Mouse (Mus musculus) frontal cortex, adult (tissue): ENCODE measurements around the gene Supt6.
A peak's percentile ranks its signal among the peaks of the same experiment; 100 is the strongest.
"Not testable (repeated sequence)": the region's sequence is repeated elsewhere in the genome, so short reads cannot be mapped to it uniquely, and the experiment has no call there.

Experiments
- ATAC-seq: cut with Nextera tagmentation; 2 replicates; pipeline ENCODE4 v1.9.2; 2017; ENCODE audit warnings: mild to moderate bottlenecking, moderate library complexity, mixed read lengths; ENCODE audit not compliant: low TSS enrichment

Supt6 gene

GRCm38 (mm10) chr11:78245627-78246317 is at the start of gene Supt6, which contains the start of gene Sdf2:
Gene Supt6, minus strand, starts transcription at chr11:78245987.
Gene Sdf2, plus strand, starts transcription at chr11:78245746.
- peak; percentile 98 for ATAC-seq

GRCm38 (mm10) chr11:78294585-78294984 is 48.8 kb upstream of the Supt6 start:
- ATAC-seq, result no peak

GRCm38 (mm10) chr11:78290654-78291053 is 44.9 kb upstream of the Supt6 start, which contains the start of gene BC030499:
Gene BC030499, plus strand, starts transcription at chr11:78290841.
- peak; percentile 90 for ATAC-seq

- ATAC-seq, result no peak
Observed at GRCm38 (mm10) chr11:78289146-78289763, 43.5 kb upstream of the Supt6 start.

- no peak for ATAC-seq
Observed at GRCm38 (mm10) chr11:78279586-78279985, 33.8 kb upstream of the Supt6 start.

- no peak for ATAC-seq
Observed at GRCm38 (mm10) chr11:78278853-78279252, 33.1 kb upstream of the Supt6 start.

GRCm38 (mm10) chr11:78276169-78276568 is 30.4 kb upstream of the Supt6 start:
- not testable (repeated sequence) for ATAC-seq

- ATAC-seq, result no peak
Observed at GRCm38 (mm10) chr11:78275596-78275995, 29.8 kb upstream of the Supt6 start.

GRCm38 (mm10) chr11:78271986-78272385 is 26.2 kb upstream of the Supt6 start:
- peak; percentile 86 for ATAC-seq

- ATAC-seq, result no peak
Observed at GRCm38 (mm10) chr11:78265571-78265970, 19.8 kb upstream of the Supt6 start.

- ATAC-seq, result peak; percentile 24; the same call in 1 of the 2 replicates
Observed at GRCm38 (mm10) chr11:78262550-78262949, 16.8 kb upstream of the Supt6 start.

- ATAC-seq, result peak; percentile 91
Observed at GRCm38 (mm10) chr11:78261380-78262352, 15.9 kb upstream of the Supt6 start, which contains the start of gene 2610507B11Rik. Gene 2610507B11Rik, plus strand, starts transcription at chr11:78261752.

GRCm38 (mm10) chr11:78260489-78261258 is 14.9 kb upstream of the Supt6 start:
- ATAC-seq, result no peak

- no peak for ATAC-seq
Observed at GRCm38 (mm10) chr11:78256618-78257017, 10.8 kb upstream of the Supt6 start.

GRCm38 (mm10) chr11:78247727-78248140 is 1.9 kb upstream of the Supt6 start:
- no peak for ATAC-seq

GRCm38 (mm10) chr11:78247012-78247348 is 1.2 kb upstream of the Supt6 start:
- ATAC-seq, result no peak

GRCm38 (mm10) chr11:78246318-78247011 is 678 bp upstream of the Supt6 start:
- ATAC-seq, result no peak

GRCm38 (mm10) chr11:78245261-78245626 is 543 bp downstream of the Supt6 start:
- ATAC-seq, result no peak

- ATAC-seq, result peak; percentile 97
Observed at GRCm38 (mm10) chr11:78240193-78240857, 5.5 kb downstream of the Supt6 start.

- no peak for ATAC-seq
Observed at GRCm38 (mm10) chr11:78231518-78231917, 14.3 kb downstream of the Supt6 start.
